Mouse (Mus musculus): Measurements from ENCODE around the gene Top3b. TPM values are rescaled to one million over a fixed set of nuclear protein-coding genes. Genes with fewer than 3 reads are reported as not detected.
"Not testable (repeated sequence)": the region's sequence is repeated elsewhere in the genome, so short reads cannot be mapped to it uniquely, and the experiment has no call there.

Gene Top3b
- polyA plus RNA-seq (2015; fragmentation: Nextera tagmentation; extraction: Ambion mirVana), result 20.3 and 24.5 TPM in 2 replicates

DNA sequence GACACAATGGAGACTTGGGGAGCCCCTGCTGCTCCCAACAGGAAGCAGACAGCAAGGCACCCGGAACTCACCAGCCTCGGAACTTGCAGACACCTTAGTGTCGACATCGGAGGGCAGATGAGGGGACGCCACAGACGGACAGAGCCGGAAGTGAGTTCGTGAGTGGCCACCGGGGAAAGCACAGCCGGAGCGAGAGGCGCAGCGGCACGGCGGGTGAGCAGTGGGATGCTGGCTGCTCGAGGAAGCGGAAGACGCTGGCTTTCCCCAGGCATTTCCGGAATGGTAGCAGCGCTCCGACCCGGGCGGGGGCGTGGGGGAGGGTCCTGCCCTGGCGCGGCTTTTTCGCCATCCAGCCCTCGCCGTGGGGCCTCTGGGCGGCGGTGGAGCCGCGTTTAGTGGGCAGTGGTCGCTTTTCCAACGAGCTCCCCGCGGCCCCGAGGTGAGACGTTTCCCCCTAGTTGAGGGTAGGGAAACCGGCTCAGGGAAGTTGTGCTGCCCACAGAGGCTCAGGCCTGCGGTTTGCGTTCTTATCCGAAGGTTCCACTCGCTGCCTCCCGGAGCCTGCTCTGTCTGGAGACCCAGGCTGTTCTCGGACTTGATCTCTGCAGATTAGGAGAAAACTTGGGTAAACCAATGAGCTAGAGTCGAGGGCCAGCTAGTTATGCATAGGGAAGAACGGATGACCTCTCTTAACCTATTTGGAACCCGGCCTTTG lies at the start of gene Top3b, which contains the start of gene Vpreb1:
Top3b (plus strand) TSS at position 120 of the 715 bp plus-strand sequence.
Vpreb1 (minus strand) TSS at position 227 of the 715 bp plus-strand sequence.
- Histone ChIP-seq H3K9ac (peak within 1 kb of the TSS; percentile 78), H3K4me2 (peak within 1 kb of the TSS; percentile 75), H3K4me1 (replicated peaks) (peaks cover 27% of the 10 kb centered on the region), H3K36me3 (replicated peaks) (peaks cover 7% of the 10 kb centered on the region), H3K27me3 (no peaks in the 10 kb centered on the region), H3K27ac (replicated peaks) (peak within 1 kb of the TSS; percentile 86), H3K9me3 (replicated peaks) (no peaks in the 10 kb centered on the region), H3K4me3 (replicated peaks) (peak within 1 kb of the TSS; percentile 77)
- peak; percentile 95 for ATAC-seq (ENCODE audit: insufficient read depth)
- under 1% methylated on average over 49 of the region's 49 CpGs for WGBS (ENCODE audit: insufficient replicate concordance)

DNA sequence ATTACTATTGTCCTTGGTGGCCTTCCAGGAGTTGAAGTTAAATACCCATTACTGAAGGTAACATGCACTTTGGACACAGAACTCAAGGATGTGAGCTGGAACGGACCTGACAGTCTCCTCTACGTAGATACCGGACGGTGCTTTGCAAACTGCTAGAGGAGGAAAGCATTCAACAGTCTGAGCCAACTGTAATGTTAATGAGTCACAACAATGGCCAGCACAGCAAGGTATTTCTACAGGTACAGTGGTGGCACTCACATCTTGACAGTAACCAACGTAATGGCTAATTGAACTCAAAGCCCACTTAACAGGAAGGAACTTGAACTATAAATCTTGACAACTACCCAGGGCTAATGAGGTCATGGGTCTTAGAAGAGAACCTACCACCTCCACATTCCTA lies 45.1 kb upstream of the Top3b start:
- WGBS (ENCODE audit: insufficient replicate concordance), result 52% methylated on average over 5 of the region's 5 CpGs
- no peaks in the 10 kb centered on the region for H3K9me3 ChIP-seq (replicated peaks)
- H3K4me3 ChIP-seq (replicated peaks), result no peak overlapping the region
- peaks cover 9% of the 10 kb centered on the region for H3K4me1 ChIP-seq (replicated peaks)
- no peak for ATAC-seq (ENCODE audit: insufficient read depth)
- no peaks in the 10 kb centered on the region for H3K36me3 ChIP-seq (replicated peaks)
- H3K27ac ChIP-seq (replicated peaks), result no peak overlapping the region
- no peak overlapping the region for H3K4me2 ChIP-seq
- H3K27me3 ChIP-seq, result no peaks in the 10 kb centered on the region
- no peak overlapping the region for H3K9ac ChIP-seq

DNA sequence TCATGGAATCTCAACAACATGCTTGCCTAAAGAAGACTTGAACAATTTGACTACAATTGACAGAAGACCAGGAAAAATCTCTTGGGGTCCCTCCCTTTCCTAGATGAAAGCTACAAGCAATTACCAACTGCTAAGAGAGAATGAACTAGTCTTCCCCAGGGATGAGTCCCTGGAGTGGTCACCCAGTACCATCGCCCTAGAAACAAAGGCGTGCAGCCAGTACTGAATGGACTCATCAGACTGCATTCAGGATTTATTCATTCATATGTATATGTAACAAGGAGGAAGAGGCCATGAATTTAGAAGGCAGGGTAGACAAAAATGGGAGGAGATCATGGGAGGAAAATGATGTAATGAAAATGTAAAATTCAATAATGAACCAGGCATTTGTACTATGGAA lies 44.3 kb upstream of the Top3b start:
- no peak overlapping the region for H3K27ac ChIP-seq (replicated peaks)
- H3K9me3 ChIP-seq (replicated peaks), result no peaks in the 10 kb centered on the region
- peaks cover 9% of the 10 kb centered on the region for H3K4me1 ChIP-seq (replicated peaks)
- H3K4me2 ChIP-seq, result no peak overlapping the region
- H3K4me3 ChIP-seq (replicated peaks), result no peak overlapping the region
- ATAC-seq (ENCODE audit: insufficient read depth), result no peak
- H3K36me3 ChIP-seq (replicated peaks), result no peaks in the 10 kb centered on the region
- H3K27me3 ChIP-seq, result no peaks in the 10 kb centered on the region
- WGBS (ENCODE audit: insufficient replicate concordance), result 82% methylated on average over 2 of the region's 2 CpGs
- H3K9ac ChIP-seq, result no peak overlapping the region

GRCm38 (mm10) chr16:16828757-16829615 lies 41.5 kb upstream of the Top3b start, which contains the start of gene Spag6l:
Spag6l (minus strand) TSS chr16:16829456.
- peaks cover 9% of the 10 kb centered on the region for H3K4me1 ChIP-seq (replicated peaks)
- H3K27ac ChIP-seq (replicated peaks), result no peak within 1 kb of the TSS
- peak within 1 kb of the TSS; percentile 81 for H3K4me2 ChIP-seq
- H3K4me3 ChIP-seq (replicated peaks), result peak within 1 kb of the TSS; percentile 51
- WGBS (ENCODE audit: insufficient replicate concordance), result 7% methylated on average over 33 of the region's 33 CpGs
- ATAC-seq (ENCODE audit: insufficient read depth), result peak; percentile 61
- H3K27me3 ChIP-seq, result no peaks in the 10 kb centered on the region
- H3K9ac ChIP-seq, result no peak within 1 kb of the TSS
- H3K36me3 ChIP-seq (replicated peaks), result no peaks in the 10 kb centered on the region
- H3K9me3 ChIP-seq (replicated peaks), result no peaks in the 10 kb centered on the region

DNA sequence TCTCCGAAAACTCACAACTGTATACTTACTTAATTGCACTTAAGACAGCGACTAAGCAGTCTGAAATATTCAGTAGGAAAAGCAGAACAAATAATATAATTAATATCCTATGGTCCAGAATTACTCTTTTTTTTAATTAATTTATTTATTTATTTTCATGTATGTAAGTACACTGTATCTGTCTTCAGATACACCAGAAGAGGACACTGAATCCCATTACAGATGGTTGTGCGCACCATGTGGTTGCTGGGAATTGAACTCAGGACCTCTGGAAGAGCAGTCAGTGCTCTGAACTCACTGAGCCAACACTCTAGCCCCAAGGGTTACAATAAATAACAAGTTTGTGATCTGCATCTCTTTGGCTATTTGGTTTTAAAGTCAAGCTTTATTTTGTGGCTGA lies 40.9 kb upstream of the Top3b start:
- no peak for ATAC-seq (ENCODE audit: insufficient read depth)
- Histone ChIP-seq H3K9me3 (replicated peaks) (no peaks in the 10 kb centered on the region), H3K4me2 (no peak overlapping the region), H3K36me3 (replicated peaks) (no peaks in the 10 kb centered on the region), H3K27ac (replicated peaks) (no peak overlapping the region), H3K4me1 (replicated peaks) (peaks cover 9% of the 10 kb centered on the region), H3K27me3 (no peaks in the 10 kb centered on the region), H3K4me3 (replicated peaks) (no peak overlapping the region), H3K9ac (no peak overlapping the region)
- 77% methylated on average over 3 of the region's 3 CpGs for WGBS (ENCODE audit: insufficient replicate concordance)

DNA sequence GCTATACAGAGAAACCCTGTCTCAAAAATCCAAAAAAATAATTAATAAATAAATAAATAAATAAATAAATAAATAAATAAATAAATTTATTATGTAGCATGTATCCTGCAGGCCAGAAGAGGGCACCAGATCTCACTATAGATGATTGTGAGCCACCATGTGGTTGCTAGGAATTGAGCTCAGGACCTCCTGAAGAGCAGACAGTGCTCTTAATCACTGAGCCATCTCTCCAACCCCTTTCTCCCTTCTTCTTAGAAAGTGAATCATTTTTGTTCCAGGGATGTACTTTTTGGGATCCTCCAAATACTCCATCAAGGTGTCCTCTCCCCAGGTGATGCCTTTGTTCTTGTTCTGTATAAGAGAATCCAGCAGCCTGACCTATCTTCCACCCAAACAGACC lies 21.3 kb upstream of the Top3b start:
- Histone ChIP-seq H3K27me3 (no peaks in the 10 kb centered on the region), H3K4me3 (replicated peaks) (no peak overlapping the region), H3K9ac (no peak overlapping the region), H3K4me2 (no peak overlapping the region), H3K27ac (replicated peaks) (no peak overlapping the region), H3K4me1 (replicated peaks) (no peaks in the 10 kb centered on the region), H3K9me3 (replicated peaks) (no peaks in the 10 kb centered on the region), H3K36me3 (replicated peaks) (no peaks in the 10 kb centered on the region)
- ATAC-seq (ENCODE audit: insufficient read depth), result no peak

- H3K9me3 ChIP-seq (replicated peaks), result no peaks in the 10 kb centered on the region
- WGBS (ENCODE audit: insufficient replicate concordance), result 59% methylated on average over 3 of the region's 3 CpGs
- no peak overlapping the region for H3K9ac ChIP-seq
- no peak overlapping the region for H3K27ac ChIP-seq (replicated peaks)
- H3K4me2 ChIP-seq, result no peak overlapping the region
- no peaks in the 10 kb centered on the region for H3K27me3 ChIP-seq
- no peaks in the 10 kb centered on the region for H3K36me3 ChIP-seq (replicated peaks)
- H3K4me3 ChIP-seq (replicated peaks), result no peak overlapping the region
- no peaks in the 10 kb centered on the region for H3K4me1 ChIP-seq (replicated peaks)
- ATAC-seq (ENCODE audit: insufficient read depth), result no peak
These were observed 18.1 kb upstream of the Top3b start for GRCm38 (mm10) chr16:16852411-16852810.

- H3K4me1 ChIP-seq (replicated peaks), result no peaks in the 10 kb centered on the region
- 16% methylated on average over 6 of the region's 6 CpGs for WGBS (ENCODE audit: insufficient replicate concordance)
- no peaks in the 10 kb centered on the region for H3K36me3 ChIP-seq (replicated peaks)
These were observed 15.7 kb upstream of the Top3b start for GRCm38 (mm10) chr16:16854836-16855235.

GRCm38 (mm10) chr16:16855541-16855940 lies 15.0 kb upstream of the Top3b start:
- no peak overlapping the region for H3K4me3 ChIP-seq (replicated peaks)
- no peaks in the 10 kb centered on the region for H3K36me3 ChIP-seq (replicated peaks)
- no peak for ATAC-seq (ENCODE audit: insufficient read depth)
- H3K4me2 ChIP-seq, result no peak overlapping the region
- no peaks in the 10 kb centered on the region for H3K4me1 ChIP-seq (replicated peaks)
- H3K27ac ChIP-seq (replicated peaks), result no peak overlapping the region
- no peaks in the 10 kb centered on the region for H3K27me3 ChIP-seq
- no peak overlapping the region for H3K9ac ChIP-seq
- WGBS (ENCODE audit: insufficient replicate concordance), result 74% methylated on average over 1 of the region's 1 CpGs
- H3K9me3 ChIP-seq (replicated peaks), result no peaks in the 10 kb centered on the region

More at GRCm38 (mm10) chr16:16854836-16855235, 15.7 kb upstream of the Top3b start:
- no peak overlapping the region for H3K9ac ChIP-seq
- H3K27me3 ChIP-seq, result no peaks in the 10 kb centered on the region
- H3K4me3 ChIP-seq (replicated peaks), result no peak overlapping the region
- no peaks in the 10 kb centered on the region for H3K9me3 ChIP-seq (replicated peaks)
- H3K4me2 ChIP-seq, result no peak overlapping the region
- H3K27ac ChIP-seq (replicated peaks), result no peak overlapping the region
- ATAC-seq (ENCODE audit: insufficient read depth), result no peak

DNA sequence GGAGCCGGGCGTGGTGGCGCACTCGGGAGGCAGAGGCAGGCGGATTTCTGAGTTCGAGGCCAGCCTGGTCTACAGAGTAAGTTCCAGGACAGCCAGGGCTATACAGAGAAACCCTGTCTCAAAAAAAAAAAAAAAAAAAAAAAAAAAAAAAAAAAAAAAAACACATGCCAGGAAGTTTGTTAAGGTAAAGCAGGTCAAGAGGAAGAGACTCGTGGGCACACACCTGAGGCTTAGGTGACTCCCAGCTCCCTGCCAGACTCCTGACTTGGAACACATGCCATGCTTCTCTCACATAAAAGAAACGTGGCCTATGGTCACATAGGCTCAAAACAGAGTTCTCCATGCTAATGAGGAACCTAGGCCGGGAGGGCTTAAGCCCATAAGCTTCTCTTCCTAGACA lies 14.5 kb upstream of the Top3b start:
- peak overlapping the region; percentile 38; the same call in 1 of the 2 replicates for H3K27ac ChIP-seq (replicated peaks)
- WGBS (ENCODE audit: insufficient replicate concordance), result 60% methylated on average over 9 of the region's 9 CpGs
- not testable (repeated sequence) for H3K4me3 ChIP-seq (replicated peaks); H3K9me3 ChIP-seq (replicated peaks); H3K4me2 ChIP-seq; H3K27me3 ChIP-seq; H3K4me1 ChIP-seq (replicated peaks); ATAC-seq (ENCODE audit: insufficient read depth); H3K9ac ChIP-seq; H3K36me3 ChIP-seq (replicated peaks)

DNA sequence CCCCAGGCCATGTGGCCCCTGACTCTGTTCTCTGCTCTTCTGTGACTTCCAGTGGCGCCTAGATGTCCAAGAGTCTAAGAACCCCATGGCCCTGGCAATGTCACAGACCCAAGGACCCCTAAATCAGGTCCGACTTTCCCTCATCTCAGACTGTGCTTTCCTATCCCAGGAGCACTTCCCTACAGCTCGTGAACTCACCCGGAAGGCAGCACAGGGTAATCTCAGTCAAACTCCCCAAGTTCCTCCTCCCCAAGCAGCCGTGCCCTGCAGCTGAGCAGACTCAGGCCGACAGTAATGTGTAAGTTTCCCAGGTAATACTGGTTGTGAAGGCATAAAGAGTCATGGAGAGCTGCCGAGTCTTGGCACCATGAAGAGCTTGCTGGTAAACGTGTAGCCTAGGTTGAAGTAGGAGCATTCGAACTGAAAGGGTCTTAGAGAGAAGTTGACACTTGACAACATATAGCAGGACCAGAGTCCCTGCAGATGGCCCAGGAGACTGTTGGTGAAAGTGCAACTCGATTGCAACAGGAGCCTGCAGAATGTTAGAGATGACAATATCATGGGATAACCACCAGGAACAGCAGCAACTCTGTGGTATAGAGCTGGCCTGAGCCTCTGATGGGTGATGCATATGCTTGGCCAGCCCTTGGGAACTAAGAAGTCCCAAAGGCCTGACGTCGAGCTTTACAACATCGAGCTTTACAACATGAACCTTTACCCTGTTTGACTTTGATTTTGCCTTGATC lies 13.6 kb upstream of the Top3b start:
- no peak for ATAC-seq (ENCODE audit: insufficient read depth)
- H3K9me3 ChIP-seq (replicated peaks), result no peaks in the 10 kb centered on the region
- no peaks in the 10 kb centered on the region for H3K36me3 ChIP-seq (replicated peaks)
- no peaks in the 10 kb centered on the region for H3K4me1 ChIP-seq (replicated peaks)
- H3K9ac ChIP-seq, result no peak overlapping the region
- no peaks in the 10 kb centered on the region for H3K27me3 ChIP-seq
- H3K27ac ChIP-seq (replicated peaks), result peak overlapping the region; percentile 38
- no peak overlapping the region for H3K4me3 ChIP-seq (replicated peaks)
- WGBS (ENCODE audit: insufficient replicate concordance), result 54% methylated on average over 13 of the region's 13 CpGs
- no peak overlapping the region for H3K4me2 ChIP-seq
